Mouse (Mus musculus) C2C12 (cell line): ENCODE data around the gene Zfp428. TPM values are rescaled to one million over a fixed set of nuclear protein-coding genes. Genes with fewer than 3 reads are reported as not detected.
A peak's percentile ranks its signal among the peaks of the same experiment; 100 is the strongest.

Experiments
- H3K27me3 ChIP-seq: one replicate; pipeline ENCODE4 v1.6.1; 2011; ENCODE audit not compliant: control insufficient read depth, insufficient read depth, insufficient read length
- H3K36me3 ChIP-seq: one replicate; pipeline ENCODE4 v1.6.1; 2011; ENCODE audit not compliant: control insufficient read depth, insufficient read depth
- H3K4me3 ChIP-seq: one replicate; pipeline ENCODE4 v1.5.1; 2011; ENCODE audit warnings: mild to moderate bottlenecking, control low read depth; ENCODE audit not compliant: poor library complexity, insufficient read depth, severe bottlenecking
- H3K79me2 ChIP-seq: one replicate; pipeline ENCODE4 v1.6.1; 2011; ENCODE audit not compliant: control insufficient read depth, insufficient read depth
- H3K79me3 ChIP-seq: one replicate; pipeline ENCODE4 v1.6.1; 2011; ENCODE audit warnings: low read depth, control low read depth
- H3ac ChIP-seq: one replicate; pipeline ENCODE3; 2011; ENCODE audit warnings: low read depth; ENCODE audit not compliant: control insufficient read depth, insufficient read length
- CEBPB ChIP-seq: IDR thresholded peaks from one replicate; pipeline ENCODE4 v1.6.1; 2011; ENCODE audit warnings: low read depth, mild to moderate bottlenecking, control low read depth, moderate library complexity
- CTCF ChIP-seq: IDR thresholded peaks from one replicate; pipeline ENCODE4 v1.5.1; 2011; ENCODE audit not compliant: control insufficient read depth, insufficient read depth, insufficient read length
- FOSL1 ChIP-seq: IDR thresholded peaks from one replicate; pipeline ENCODE4 v1.8.0; 2011; ENCODE audit warnings: mild to moderate bottlenecking, low read length; ENCODE audit not compliant: poor library complexity, insufficient read depth, severe bottlenecking
- MAX ChIP-seq: IDR thresholded peaks from one replicate; pipeline ENCODE4 v1.6.1; 2011; ENCODE audit warnings: mild to moderate bottlenecking, control low read depth
- MYOD1 ChIP-seq: IDR thresholded peaks from one replicate; pipeline ENCODE4 v1.6.1; 2011; ENCODE audit warnings: low read depth; ENCODE audit not compliant: control insufficient read depth, insufficient read length
- MYOG ChIP-seq: IDR thresholded peaks from one replicate; pipeline ENCODE4 v1.6.1; 2011; ENCODE audit not compliant: control insufficient read depth, insufficient read length; ENCODE audit errors: extremely low read depth
- USF1 ChIP-seq: IDR thresholded peaks from one replicate; pipeline ENCODE4 v1.6.1; 2011; ENCODE audit warnings: low read depth, mild to moderate bottlenecking, control low read depth, moderate library complexity
- long read RNA-seq, 2 experiments: library from polyadenylated mRNA; unstranded; transcript quantifications; one replicate each; pipeline ENCODE4 v2.0.0; 2019 to 2020
- polyA plus RNA-seq: library from polyadenylated mRNA; unstranded; fragments of >200 nt; fragmentation: generic; extraction: Trizol; gene quantifications from one replicate; pipeline ENCODE4 v1.2.1, GENCODE M21; 2012; ENCODE audit warnings: missing spikeins

Gene Zfp428
- polyA plus RNA-seq, result 53.8 TPM
- long read RNA-seq, experiment 1, partial matches to known transcripts, result 0 of 11 reads
- long read RNA-seq, experiment 1, other reads (novel, unspliced or antisense), result 6 of 11 reads
- long read RNA-seq, experiment 2, transcript Zfp428-203 (3 exons, 1,159 nt), result minor isoform, 6 of 23 reads
- long read RNA-seq, experiment 2, transcript Zfp428-201 (3 exons, 1,182 nt), result major isoform, 9 of 23 reads
- long read RNA-seq, experiment 2, partial matches to known transcripts, result 0 of 23 reads
- long read RNA-seq, experiment 2, other reads (novel, unspliced or antisense), result 7 of 23 reads

DNA sequence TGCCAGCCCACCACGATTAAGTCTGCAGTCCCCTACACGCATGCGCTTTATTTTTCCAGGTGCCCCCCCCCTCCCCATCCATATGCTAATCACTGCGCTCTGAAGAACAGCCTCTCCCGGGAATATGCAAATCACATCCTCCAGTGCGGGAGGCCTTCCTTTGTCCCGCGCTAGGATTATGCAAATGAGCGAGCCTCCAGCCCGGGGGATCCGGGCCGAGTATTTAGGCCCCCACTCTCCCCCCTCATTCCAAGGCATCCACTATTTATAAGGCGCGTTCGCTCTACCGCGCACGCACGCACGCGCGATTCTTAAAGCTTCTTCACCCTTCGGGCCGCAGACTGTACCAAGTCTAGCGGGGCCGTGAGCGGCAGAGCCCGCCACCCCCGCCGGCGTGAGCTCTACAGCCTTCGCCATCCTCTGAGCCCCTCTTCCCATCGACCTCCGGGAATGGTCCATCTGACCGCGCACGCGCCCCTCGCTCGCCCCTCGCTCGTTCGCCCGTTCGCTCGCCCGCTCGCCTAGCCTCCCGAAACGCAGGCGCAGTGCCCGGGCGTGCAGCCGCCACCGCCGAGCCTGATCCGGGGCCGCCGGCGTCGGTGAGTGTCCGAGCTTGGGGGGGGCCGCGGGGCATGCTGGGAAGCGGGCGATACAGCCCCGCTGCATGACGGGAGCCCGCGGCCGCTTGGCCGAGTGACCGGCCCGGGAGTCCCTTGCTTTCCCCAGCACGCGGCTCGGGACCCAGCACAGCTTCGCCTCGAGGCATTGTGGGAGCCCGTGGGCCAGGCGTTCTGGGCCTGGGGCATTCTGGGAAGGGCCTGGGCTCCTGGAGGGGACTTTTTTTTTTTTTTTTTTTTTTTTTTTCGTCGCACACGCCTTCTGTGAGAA lies at the start of gene Zfp428:
Zfp428 (plus strand) TSS at position 169 of the 888 bp plus-strand sequence.
- peak within 1 kb of the TSS; percentile 98 for H3ac ChIP-seq
- H3K79me3 ChIP-seq, result peaks cover 20% of the 10 kb centered on the region
- no peaks in the 10 kb centered on the region for H3K27me3 ChIP-seq
- no peak for TF ChIP-seq FOSL1
- TF ChIP-seq MAX, result peak; percentile 79
- peaks cover 22% of the 10 kb centered on the region for H3K79me2 ChIP-seq
- H3K36me3 ChIP-seq, result peaks cover 4% of the 10 kb centered on the region
- H3K4me3 ChIP-seq, result peak within 1 kb of the TSS; percentile 64

DNA sequence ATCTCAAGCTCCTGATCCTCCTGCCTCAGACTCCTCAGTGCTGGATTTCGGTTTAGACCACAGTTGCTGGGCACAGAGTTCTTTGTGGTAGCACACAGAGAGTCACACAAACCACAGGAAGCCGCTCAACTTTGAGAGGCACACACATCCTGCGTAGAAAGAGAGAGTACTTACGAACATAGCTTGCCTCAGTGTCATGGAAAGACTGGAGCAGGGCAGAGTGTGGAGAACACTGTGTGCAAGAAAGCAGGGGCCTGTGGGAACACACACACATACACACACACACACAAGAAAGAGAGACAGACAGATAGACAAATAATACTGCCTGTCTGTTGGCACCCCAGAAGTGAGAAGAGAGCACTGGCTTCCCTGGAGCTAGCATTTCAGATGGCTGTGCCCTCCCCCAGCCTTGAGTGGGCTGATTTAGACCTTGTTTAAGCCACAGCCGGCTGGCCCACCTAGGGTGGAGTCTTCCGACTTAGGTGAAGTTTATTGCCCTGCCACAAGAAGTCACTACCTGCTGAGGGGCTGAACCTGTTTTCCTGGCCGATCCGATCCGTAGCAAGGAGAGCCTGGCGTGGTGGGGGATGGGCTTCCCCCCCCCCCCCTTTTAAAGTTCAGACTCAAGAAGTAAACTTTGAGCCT lies 49.0 kb upstream of the Zfp428 start:
- Histone ChIP-seq H3K27me3 (no peaks in the 10 kb centered on the region), H3ac (peak overlapping the region; percentile 38), H3K4me3 (peak overlapping the region; percentile 11), H3K36me3 (no peaks in the 10 kb centered on the region), H3K79me2 (peaks cover 7% of the 10 kb centered on the region), H3K79me3 (peaks cover 5% of the 10 kb centered on the region)
- TF ChIP-seq USF1 (no peak), MAX (no peak), MYOD1 (no peak), MYOG (no peak), CEBPB (no peak), FOSL1 (no peak), CTCF (no peak)

DNA sequence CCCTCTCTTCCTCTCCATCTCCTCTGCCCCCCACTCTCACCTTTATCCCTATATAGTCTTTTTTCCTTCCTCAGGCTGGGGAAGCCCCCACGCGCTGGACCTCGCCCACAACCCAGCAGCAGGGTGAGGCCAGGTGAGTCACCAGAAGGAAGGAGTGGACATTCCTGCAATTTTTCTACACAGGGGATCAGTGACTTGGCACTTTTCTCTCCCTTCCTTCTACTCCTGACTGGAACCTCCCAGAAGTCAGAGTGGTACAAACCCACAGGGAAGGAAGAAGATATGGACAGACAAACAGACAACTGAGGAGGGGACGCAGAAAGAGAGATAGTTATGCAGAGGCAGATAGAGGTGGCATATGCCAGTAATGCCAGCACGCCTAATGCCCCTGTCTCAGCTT lies 47.4 kb upstream of the Zfp428 start:
- Histone ChIP-seq H3K36me3 (peaks cover 8% of the 10 kb centered on the region), H3K79me3 (peaks cover 21% of the 10 kb centered on the region), H3K79me2 (peaks cover 23% of the 10 kb centered on the region), H3ac (no peak overlapping the region), H3K4me3 (peak overlapping the region; percentile 11), H3K27me3 (no peaks in the 10 kb centered on the region)
- no peak for TF ChIP-seq FOSL1
- no peak for TF ChIP-seq MAX
- TF ChIP-seq MYOG, result no peak
- TF ChIP-seq CTCF, result no peak
- no peak for TF ChIP-seq CEBPB
- TF ChIP-seq USF1, result no peak
- no peak for TF ChIP-seq MYOD1

DNA sequence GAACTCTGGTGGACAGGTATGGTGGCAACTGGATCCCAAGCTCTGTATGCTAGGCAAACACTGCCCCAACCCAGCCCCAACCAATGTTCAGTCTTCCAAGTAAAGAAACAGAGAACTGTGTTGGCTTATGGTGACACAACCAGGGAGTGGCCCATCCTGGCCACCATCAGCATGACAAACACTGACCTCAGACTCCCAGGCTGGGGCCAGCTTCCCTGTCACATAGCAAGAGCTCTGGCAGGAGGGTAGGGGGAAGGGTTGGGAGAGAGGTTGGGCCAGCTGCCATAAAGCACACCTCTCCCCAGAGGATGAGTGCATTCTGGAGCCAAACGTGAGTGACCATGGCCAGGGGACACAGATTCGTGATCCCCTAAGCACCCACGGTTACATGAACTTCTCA lies 47.0 kb upstream of the Zfp428 start:
- no peak overlapping the region for H3K4me3 ChIP-seq
- H3ac ChIP-seq, result no peak overlapping the region
- TF ChIP-seq MYOG, result no peak
- TF ChIP-seq CEBPB, result peak; percentile 15
- peaks cover 12% of the 10 kb centered on the region for H3K36me3 ChIP-seq
- H3K27me3 ChIP-seq, result no peaks in the 10 kb centered on the region
- H3K79me3 ChIP-seq, result peaks cover 25% of the 10 kb centered on the region
- H3K79me2 ChIP-seq, result peaks cover 27% of the 10 kb centered on the region

DNA sequence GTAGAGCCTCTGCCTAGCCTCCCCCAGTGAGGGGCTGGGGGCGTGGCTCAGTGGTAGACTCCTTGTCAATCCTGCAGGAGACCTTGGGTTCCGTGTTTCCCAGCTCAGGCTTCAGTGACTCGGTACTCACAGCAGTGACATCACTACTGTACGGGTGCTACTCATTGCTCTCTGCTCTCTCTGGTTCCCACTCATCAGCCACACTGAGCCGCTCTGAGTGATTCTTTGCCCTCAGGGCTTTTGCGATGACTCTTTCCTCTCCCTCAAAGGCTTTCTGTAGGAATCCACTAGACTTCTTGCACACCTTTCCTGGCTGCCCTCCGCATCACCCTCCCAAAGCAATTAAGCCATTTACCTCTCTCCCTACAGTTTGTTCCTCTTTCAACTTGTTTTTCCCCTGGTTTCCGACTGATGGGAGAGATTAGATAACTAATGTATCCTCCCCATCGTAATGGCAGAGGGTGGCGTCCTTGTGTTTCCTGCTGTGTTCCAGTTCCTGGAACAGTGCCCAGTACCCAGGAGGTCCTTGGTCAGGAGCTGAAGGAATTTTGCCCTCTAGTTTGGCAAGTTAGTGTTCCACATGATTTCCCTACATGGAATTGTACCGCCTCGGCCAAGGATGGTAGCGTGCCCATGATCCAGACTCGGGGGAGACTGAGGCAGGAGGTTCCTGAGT lies 45.3 kb upstream of the Zfp428 start:
- H3K4me3 ChIP-seq, result no peak overlapping the region
- TF ChIP-seq MYOG (no peak), CTCF (no peak), FOSL1 (no peak), MYOD1 (no peak), USF1 (no peak), CEBPB (no peak), MAX (no peak)
- H3K27me3 ChIP-seq, result no peaks in the 10 kb centered on the region
- H3ac ChIP-seq, result no peak overlapping the region
- peaks cover 42% of the 10 kb centered on the region for H3K79me3 ChIP-seq
- peaks cover 29% of the 10 kb centered on the region for H3K36me3 ChIP-seq
- peaks cover 44% of the 10 kb centered on the region for H3K79me2 ChIP-seq
